Mouse (Mus musculus): ENCODE measurements at regions not wholly inside any gene's neighbourhood (a gene's known extent, or its start where the extent isn't known, plus 50 kb on each side); places are given as distances from the start of the nearest gene placed in this dataset.

DNA sequence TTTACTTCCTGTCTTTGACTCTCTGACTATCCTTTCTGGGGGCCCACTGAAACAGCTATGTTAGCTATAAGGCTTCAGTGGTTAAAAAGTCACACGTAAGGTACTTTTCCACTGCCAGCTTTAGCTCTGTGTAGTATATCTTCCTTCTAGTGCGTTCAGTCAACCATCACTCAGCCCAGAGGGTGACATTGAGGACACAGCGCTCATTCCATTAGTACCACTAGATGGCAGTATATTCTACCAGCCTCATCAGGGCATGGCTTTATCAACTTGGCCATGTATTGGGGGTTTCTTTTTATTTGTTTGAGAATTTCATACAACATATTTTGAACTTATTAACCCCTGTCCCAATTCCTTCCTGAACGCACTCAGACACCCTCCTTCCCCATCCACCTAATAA lies 198.2 kb upstream of the Ift57 start:
- TF ChIP-seq CTCF (IDR thresholded peaks at IDR 0.05; ENCODE audit: low read depth) = peak; percentile 84

DNA sequence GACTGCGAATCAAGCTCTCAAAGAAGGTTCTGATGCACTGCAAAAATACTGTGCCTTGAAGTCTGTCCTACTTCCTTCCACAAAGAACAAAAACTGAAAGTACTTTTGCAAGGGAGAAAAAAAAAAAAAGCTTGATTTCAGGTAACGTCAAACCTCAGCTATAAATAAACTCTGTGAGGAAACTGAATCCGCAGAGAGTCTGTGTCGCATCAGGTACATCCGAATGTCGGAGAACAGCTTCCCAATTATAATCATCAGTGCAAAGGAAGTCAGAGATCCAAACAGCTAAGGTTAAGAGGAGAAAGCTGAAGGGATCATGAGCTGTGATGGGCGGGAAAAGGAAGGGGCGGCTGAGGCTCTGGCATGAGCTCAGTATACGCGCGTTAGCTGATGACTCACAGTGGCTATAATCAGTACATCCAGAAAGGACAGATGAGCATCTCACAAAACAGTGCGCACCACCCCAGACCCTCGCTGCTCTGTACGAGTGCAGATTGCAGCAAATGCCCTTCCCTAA lies 195.1 kb upstream of the Ift57 start:
- 78% methylated on average over 14 of the region's 14 CpGs for WGBS
- H3K4me1 ChIP-seq (ENCODE audit: insufficient read depth, low read length) = no peaks in the 10 kb centered on the region
- H3K27me3 ChIP-seq (ENCODE audit: insufficient read depth, low read length) = no peaks in the 10 kb centered on the region
- H3K4me3 ChIP-seq (ENCODE audit: low read length) = no peak overlapping the region
- H3K27ac ChIP-seq = no peak overlapping the region
- H3K9ac ChIP-seq (replicated peaks; ENCODE audit: low read length) = no peak overlapping the region
- DNase-seq (ENCODE audit: low spot score) (no peak), ATAC-seq (no peak)
- no peak for TF ChIP-seq CTCF (IDR thresholded peaks at IDR 0.05; ENCODE audit: low read depth)
- H3K4me2 ChIP-seq (ENCODE audit: low read depth, low read length) = no peak overlapping the region
- H3K9me3 ChIP-seq (ENCODE audit: low read length) = no peaks in the 10 kb centered on the region
- H3K36me3 ChIP-seq (ENCODE audit: insufficient read depth, low read length) = no peaks in the 10 kb centered on the region

More for the DNA sequence above, 198.2 kb upstream of the Ift57 start:
- 38% methylated on average over 4 of the region's 4 CpGs for WGBS
- no peak overlapping the region for H3K4me3 ChIP-seq (ENCODE audit: low read length)
- H3K9ac ChIP-seq (replicated peaks; ENCODE audit: low read length) = no peak overlapping the region
- ATAC-seq = peak; percentile 72
- H3K4me2 ChIP-seq (ENCODE audit: low read depth, low read length) = no peak overlapping the region
- DNase-seq (ENCODE audit: low spot score) = peak; percentile 68
- no peak overlapping the region for H3K27ac ChIP-seq
- H3K36me3 ChIP-seq (ENCODE audit: insufficient read depth, low read length) = no peaks in the 10 kb centered on the region
- no peaks in the 10 kb centered on the region for H3K9me3 ChIP-seq (ENCODE audit: low read length)
- H3K27me3 ChIP-seq (ENCODE audit: insufficient read depth, low read length) = no peaks in the 10 kb centered on the region
- H3K4me1 ChIP-seq (ENCODE audit: insufficient read depth, low read length) = no peaks in the 10 kb centered on the region

DNA sequence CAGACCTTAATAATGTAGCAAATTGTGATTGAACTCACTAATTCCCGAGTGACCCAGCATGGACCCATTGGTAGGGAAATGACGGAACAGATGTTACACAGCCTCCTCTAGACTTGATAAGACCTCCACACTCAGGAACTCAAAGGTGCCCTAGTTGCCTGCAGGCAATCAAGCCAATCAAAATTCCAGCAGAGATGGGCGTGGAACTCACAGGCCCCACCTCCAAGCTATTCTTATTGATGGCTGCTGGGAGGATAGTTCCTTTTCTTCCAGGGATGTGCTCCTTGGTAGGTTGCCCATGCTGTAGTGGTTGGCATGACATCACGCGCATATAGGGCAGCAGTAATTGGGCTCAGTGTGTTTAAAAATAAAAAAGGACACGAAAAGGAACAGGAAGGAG lies 194.4 kb upstream of the Ift57 start:
- no peak for ATAC-seq
- Histone ChIP-seq H3K36me3 (ENCODE audit: insufficient read depth, low read length) (no peaks in the 10 kb centered on the region), H3K27ac (no peak overlapping the region), H3K9ac (replicated peaks; ENCODE audit: low read length) (no peak overlapping the region), H3K4me1 (ENCODE audit: insufficient read depth, low read length) (no peaks in the 10 kb centered on the region), H3K4me2 (ENCODE audit: low read depth, low read length) (no peak overlapping the region), H3K9me3 (ENCODE audit: low read length) (no peaks in the 10 kb centered on the region), H3K4me3 (ENCODE audit: low read length) (no peak overlapping the region), H3K27me3 (ENCODE audit: insufficient read depth, low read length) (no peaks in the 10 kb centered on the region)
- no peak for DNase-seq (ENCODE audit: low spot score)
- WGBS = 86% methylated on average over 6 of the region's 6 CpGs
- no peak for TF ChIP-seq CTCF (IDR thresholded peaks at IDR 0.05; ENCODE audit: low read depth)

DNA sequence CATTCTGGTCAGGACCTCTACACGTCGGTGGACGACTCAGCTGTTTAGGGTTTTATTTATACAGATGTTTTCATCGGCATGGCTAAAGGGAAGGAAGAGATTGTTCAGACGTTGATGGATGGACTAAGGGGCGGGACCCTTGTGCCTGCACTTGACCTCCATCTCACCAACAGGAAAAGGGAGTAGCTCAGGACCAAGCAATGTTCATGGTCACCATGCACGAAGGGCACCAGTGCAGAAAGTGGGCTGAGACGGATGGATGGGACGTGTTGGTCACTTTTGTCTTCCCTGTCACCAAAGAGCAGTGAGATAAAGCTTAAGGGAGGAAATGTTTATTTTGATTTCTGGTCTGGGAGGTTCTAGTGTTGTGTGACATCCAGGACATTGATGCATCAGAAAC lies 193.8 kb upstream of the Ift57 start:
- DNase-seq (ENCODE audit: low spot score) = no peak
- 84% methylated on average over 9 of the region's 9 CpGs for WGBS

DNA sequence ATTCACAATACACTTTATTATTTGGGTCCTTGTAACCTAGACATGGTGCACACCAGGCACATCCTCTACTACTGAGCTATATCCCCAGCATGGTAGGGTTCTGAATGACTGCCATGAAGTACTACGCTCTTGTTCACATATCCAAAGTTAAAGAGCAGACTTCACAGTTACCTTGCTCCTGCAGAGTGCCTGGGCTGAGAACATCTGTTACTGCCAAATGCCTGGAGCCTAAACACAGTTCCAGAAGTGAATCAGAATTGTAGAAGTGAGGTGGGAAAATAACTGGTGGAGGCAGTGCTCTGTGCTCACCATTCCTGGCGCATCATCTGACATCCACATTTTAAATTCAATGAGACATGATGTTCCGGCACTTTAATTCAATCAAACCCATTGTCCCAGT lies 180.2 kb upstream of the Ift57 start:
- no peak for TF ChIP-seq CTCF (IDR thresholded peaks at IDR 0.05; ENCODE audit: low read depth)
- ATAC-seq (no peak), DNase-seq (ENCODE audit: low spot score) (no peak)
- H3K4me2 ChIP-seq (ENCODE audit: low read depth, low read length) = no peak overlapping the region
- no peaks in the 10 kb centered on the region for H3K9me3 ChIP-seq (ENCODE audit: low read length)
- H3K27me3 ChIP-seq (ENCODE audit: insufficient read depth, low read length) = no peaks in the 10 kb centered on the region
- H3K36me3 ChIP-seq (ENCODE audit: insufficient read depth, low read length) = no peaks in the 10 kb centered on the region
- no peaks in the 10 kb centered on the region for H3K4me1 ChIP-seq (ENCODE audit: insufficient read depth, low read length)
- no peak overlapping the region for H3K27ac ChIP-seq
- no peak overlapping the region for H3K4me3 ChIP-seq (ENCODE audit: low read length)
- no peak overlapping the region for H3K9ac ChIP-seq (replicated peaks; ENCODE audit: low read length)
- WGBS = 72% methylated on average over 3 of the region's 3 CpGs

More for the DNA sequence above, 193.8 kb upstream of the Ift57 start:
- H3K4me2 ChIP-seq (ENCODE audit: low read depth, low read length) = no peak overlapping the region
- H3K9me3 ChIP-seq (ENCODE audit: low read length) = no peaks in the 10 kb centered on the region
- H3K27me3 ChIP-seq (ENCODE audit: insufficient read depth, low read length) = no peaks in the 10 kb centered on the region
- no peaks in the 10 kb centered on the region for H3K36me3 ChIP-seq (ENCODE audit: insufficient read depth, low read length)
- ATAC-seq = no peak
- H3K4me1 ChIP-seq (ENCODE audit: insufficient read depth, low read length) = no peaks in the 10 kb centered on the region
- H3K27ac ChIP-seq = no peak overlapping the region
- no peak overlapping the region for H3K9ac ChIP-seq (replicated peaks; ENCODE audit: low read length)
- H3K4me3 ChIP-seq (ENCODE audit: low read length) = no peak overlapping the region
- TF ChIP-seq CTCF (IDR thresholded peaks at IDR 0.05; ENCODE audit: low read depth) = no peak

DNA sequence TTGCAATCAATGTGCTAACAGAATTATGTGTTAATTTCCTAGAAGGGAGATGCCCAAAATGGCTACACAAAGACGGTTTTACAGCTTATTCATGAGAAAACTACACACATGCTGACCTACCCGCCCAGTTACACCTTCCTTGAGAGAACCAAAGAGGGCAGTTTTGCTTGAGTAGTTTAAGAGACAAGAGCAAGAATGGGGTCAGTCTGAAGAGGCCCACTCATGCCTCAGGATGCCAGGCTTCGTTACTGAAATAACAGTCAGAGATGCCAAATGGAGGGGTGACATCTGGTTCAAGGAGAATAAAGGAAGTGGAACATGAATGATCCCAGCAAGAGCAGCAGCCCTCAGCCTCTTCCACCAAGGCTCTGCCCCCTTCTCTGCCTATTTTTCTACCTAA lies 178.6 kb upstream of the Ift57 start:
- Histone ChIP-seq H3K27me3 (ENCODE audit: insufficient read depth, low read length) (no peaks in the 10 kb centered on the region), H3K9ac (replicated peaks; ENCODE audit: low read length) (no peak overlapping the region), H3K36me3 (ENCODE audit: insufficient read depth, low read length) (no peaks in the 10 kb centered on the region), H3K9me3 (ENCODE audit: low read length) (no peaks in the 10 kb centered on the region), H3K4me1 (ENCODE audit: insufficient read depth, low read length) (no peaks in the 10 kb centered on the region), H3K4me3 (ENCODE audit: low read length) (no peak overlapping the region), H3K4me2 (ENCODE audit: low read depth, low read length) (no peak overlapping the region), H3K27ac (no peak overlapping the region)
- TF ChIP-seq CTCF (IDR thresholded peaks at IDR 0.05; ENCODE audit: low read depth) = no peak
- no peak for DNase-seq (ENCODE audit: low spot score)
- WGBS = 69% methylated on average over 3 of the region's 3 CpGs
- ATAC-seq = no peak

DNA sequence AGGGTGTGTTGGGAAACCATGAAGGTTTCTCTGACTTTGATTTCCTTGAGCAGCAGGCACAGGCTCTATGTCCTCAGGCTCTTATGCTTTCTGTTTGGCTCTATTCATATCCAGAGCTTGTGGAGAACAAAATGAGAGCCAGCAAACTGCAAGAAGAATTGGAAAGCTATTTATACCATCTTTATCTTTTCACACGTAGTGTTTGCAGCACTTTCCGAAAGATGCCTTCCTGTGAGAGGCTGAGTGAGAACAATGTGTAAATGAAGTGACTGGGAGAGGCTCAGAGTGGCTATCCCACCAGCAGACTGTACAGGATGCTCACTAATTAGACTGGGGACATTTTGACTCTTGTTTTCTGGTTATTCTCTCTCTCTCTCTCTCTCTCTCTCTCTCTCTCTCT lies 177.3 kb upstream of the Ift57 start:
- ATAC-seq (no peak), DNase-seq (ENCODE audit: low spot score) (no peak)
- H3K27me3 ChIP-seq (ENCODE audit: insufficient read depth, low read length) = no peaks in the 10 kb centered on the region

More for the DNA sequence above, 177.3 kb upstream of the Ift57 start:
- TF ChIP-seq CTCF (IDR thresholded peaks at IDR 0.05; ENCODE audit: low read depth) = no peak
- Histone ChIP-seq H3K4me2 (ENCODE audit: low read depth, low read length) (no peak overlapping the region), H3K9me3 (ENCODE audit: low read length) (no peaks in the 10 kb centered on the region), H3K9ac (replicated peaks; ENCODE audit: low read length) (no peak overlapping the region), H3K4me1 (ENCODE audit: insufficient read depth, low read length) (no peaks in the 10 kb centered on the region), H3K36me3 (ENCODE audit: insufficient read depth, low read length) (no peaks in the 10 kb centered on the region), H3K27ac (no peak overlapping the region), H3K4me3 (ENCODE audit: low read length) (no peak overlapping the region)
- 71% methylated on average over 2 of the region's 2 CpGs for WGBS
